Mouse (Mus musculus) adrenal gland, postnatal 4 days (tissue): ENCODE results near the gene Lcn2. TPM values are rescaled to one million over a fixed set of nuclear protein-coding genes. Genes with fewer than 3 reads are reported as not detected.
"Not testable (repeated sequence)": the region's sequence is repeated elsewhere in the genome, so short reads cannot be mapped to it uniquely, and the experiment has no call there.

Experiments used
- DNase-seq, 2 experiments: peaks; one replicate each; pipeline ENCODE4 v3.0.0; 2021 to 2022; ENCODE audit warnings: low spot score in 2 of 2, mixed read lengths in 2 of 2
- total RNA-seq, 2 experiments: library from RNA; stranded (reverse); gene quantifications; 2 replicates each; pipeline ENCODE4 v1.2.3; 2021

Lcn2 gene
- total RNA-seq, 2 experiments from 2014 or later = 11.5 to 33.6 TPM

- no peak for DNase-seq
These were observed 12.6 kb downstream of the Lcn2 start for GRCm38 (mm10) chr2:32375317-32375940.

DNA sequence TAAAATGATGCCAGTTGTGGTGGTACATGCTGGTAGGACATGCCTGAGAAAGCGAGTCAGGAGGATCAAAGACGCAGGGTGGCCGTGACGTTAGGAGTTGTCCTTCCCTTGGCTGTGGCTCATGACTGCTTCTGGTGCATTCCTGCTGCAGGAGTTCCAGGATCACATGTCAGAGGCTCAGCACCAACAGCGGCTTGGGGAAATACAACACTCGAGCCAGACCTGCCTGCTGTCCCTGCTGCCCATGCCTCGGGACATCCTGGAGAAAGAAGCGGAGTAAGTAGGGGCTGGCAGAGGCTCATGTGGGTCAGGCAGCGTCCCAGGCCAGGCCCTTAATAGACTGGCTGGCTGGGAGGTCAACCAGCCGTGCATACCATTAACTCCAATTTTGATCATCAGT is 13.9 kb downstream of the Lcn2 start:
- DNase-seq = no peak

GRCm38 (mm10) chr2:32367315-32367714 is 20.7 kb downstream of the Lcn2 start:
- no peak for DNase-seq

DNA sequence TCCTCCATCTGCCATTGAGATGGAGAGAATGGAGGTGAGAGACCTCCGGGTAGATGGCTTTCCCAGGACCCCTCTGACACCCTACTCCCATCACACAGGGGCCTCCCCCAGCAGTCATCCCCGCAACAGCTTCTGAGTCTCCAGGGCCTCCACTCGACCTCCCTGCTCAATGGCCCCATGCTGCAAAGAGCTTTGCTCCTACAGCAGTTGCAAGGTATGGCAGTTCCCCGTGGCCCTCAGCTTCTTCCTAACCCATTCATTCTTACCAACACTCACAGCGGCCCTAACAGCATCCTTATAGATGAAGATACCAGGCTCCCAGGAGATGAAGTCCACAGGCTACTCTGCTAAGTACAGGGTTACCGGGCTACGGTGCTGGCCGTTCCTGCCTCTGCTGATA is 23.9 kb downstream of the Lcn2 start:
- DNase-seq = no peak

DNA sequence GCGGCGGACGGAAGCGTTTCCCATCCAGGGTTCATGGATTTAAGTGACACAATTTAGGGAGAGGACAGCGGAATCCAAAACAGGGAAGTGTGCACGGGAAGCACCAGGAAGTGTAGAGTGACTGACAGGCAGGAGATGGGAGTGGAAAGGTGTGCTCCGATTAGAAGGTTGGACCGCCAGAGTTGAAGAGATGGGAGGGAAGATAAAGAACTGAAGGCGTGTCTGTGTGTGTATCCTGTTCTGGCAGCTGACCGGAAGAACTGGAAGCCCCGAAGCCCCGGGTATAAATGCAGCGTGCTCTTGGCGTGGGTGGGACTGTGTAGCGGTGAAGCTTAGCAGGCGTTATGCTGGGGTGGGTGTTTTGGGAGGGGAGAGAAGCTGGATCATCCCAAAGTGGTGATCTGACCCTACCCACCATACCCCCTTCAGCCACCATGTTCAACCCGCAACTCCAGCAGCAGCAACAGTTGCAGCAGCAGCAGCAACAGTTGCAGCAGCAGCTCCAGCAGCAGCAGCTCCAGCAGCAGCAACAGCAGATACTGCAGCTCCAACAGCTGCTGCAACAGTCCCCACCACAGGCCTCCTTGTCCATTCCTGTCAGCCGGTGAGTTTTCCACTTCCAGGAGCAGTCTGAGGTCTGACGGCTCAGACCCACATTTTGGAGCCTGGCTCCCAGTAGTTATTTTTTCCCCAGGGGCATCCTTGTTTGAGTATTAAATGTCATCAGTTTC is 24.5 kb downstream of the Lcn2 start:
- DNase-seq = no peak

- peak; percentile 84 to 91 for DNase-seq
These were observed 25.2 kb downstream of the Lcn2 start for GRCm38 (mm10) chr2:32362817-32363340.

- DNase-seq = not testable (repeated sequence)
These were observed 25.8 kb downstream of the Lcn2 start for GRCm38 (mm10) chr2:32362274-32362673.

GRCm38 (mm10) chr2:32361437-32361836 is 26.6 kb downstream of the Lcn2 start:
- peak in 1 of 2 experiments; percentile 50 for DNase-seq

- peak; percentile 46 to 47 for DNase-seq
These were observed 27.3 kb downstream of the Lcn2 start for GRCm38 (mm10) chr2:32360741-32361140.

- DNase-seq = no peak
These were observed 29.7 kb downstream of the Lcn2 start for GRCm38 (mm10) chr2:32358381-32358780.

- no peak for DNase-seq
These were observed 30.3 kb downstream of the Lcn2 start for GRCm38 (mm10) chr2:32357710-32358109.

GRCm38 (mm10) chr2:32356216-32356615 is 31.8 kb downstream of the Lcn2 start:
- no peak for DNase-seq

GRCm38 (mm10) chr2:32354336-32354895 is 33.6 kb downstream of the Lcn2 start:
- no peak for DNase-seq

- no peak for DNase-seq
These were observed 34.2 kb downstream of the Lcn2 start for GRCm38 (mm10) chr2:32353836-32354235.

DNA sequence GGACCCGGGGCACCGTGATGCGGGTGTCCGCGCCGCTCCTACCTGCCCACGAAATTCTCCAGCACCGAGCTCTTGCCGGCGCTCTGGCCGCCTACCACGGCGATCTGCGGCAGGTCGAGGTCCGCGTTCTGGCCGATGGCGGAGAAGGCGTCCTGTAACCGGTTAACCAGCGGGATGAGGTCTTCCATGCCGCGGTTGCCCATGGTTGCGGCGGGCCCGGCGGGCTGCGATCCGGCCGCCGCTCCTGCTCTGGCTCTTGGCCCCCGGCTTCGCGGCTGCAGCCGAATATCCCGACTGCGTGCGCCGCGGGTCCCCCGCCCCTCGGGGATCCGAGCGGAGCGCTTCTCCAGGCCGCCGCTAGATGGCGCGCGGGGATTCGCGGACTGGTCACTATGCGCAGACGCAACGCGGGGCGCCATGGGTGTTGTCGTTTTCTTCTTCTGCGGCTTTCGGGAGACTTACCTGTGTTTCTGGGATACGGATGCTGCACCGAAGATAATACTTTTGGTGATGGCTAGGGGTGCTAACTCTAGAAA is 35.0 kb downstream of the Lcn2 start, which contains the start of gene Dnm1:
Gene Dnm1, minus strand, starts transcription at position 332 of the 536 bp plus-strand sequence.
- DNase-seq = peak; percentile 83 to 87

GRCm38 (mm10) chr2:32352151-32353006 is 35.7 kb downstream of the Lcn2 start, which contains the start of gene Ciz1:
Gene Ciz1 (plus strand): TSS chr2:32352327.
- DNase-seq = no peak

DNA sequence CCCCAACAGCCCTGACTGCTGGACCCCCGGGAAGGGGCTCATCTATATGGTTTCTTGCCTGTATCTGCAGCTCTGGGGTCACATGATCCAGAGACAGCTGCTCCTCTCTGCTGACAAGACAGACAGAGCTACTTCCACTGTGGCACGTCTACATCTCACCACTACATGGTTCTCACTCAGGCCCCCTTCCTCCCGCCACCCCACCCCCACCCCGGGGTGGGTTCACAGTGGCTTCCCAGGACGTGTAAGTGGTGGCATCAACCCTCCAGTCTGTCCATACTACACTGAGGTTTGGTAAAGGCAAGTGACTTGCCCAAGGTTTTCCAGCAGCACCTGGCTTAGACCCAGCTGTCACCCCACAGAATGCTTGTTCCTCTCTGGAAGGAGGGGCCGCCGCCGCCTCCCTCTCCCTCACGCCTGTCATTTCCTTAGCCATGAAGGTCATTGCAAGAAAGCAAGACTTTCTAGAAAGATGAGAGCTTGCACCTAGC is 36.5 kb downstream of the Lcn2 start:
- no peak for DNase-seq

- no peak for DNase-seq
These were observed 37.5 kb downstream of the Lcn2 start for GRCm38 (mm10) chr2:32350471-32351051.

DNA sequence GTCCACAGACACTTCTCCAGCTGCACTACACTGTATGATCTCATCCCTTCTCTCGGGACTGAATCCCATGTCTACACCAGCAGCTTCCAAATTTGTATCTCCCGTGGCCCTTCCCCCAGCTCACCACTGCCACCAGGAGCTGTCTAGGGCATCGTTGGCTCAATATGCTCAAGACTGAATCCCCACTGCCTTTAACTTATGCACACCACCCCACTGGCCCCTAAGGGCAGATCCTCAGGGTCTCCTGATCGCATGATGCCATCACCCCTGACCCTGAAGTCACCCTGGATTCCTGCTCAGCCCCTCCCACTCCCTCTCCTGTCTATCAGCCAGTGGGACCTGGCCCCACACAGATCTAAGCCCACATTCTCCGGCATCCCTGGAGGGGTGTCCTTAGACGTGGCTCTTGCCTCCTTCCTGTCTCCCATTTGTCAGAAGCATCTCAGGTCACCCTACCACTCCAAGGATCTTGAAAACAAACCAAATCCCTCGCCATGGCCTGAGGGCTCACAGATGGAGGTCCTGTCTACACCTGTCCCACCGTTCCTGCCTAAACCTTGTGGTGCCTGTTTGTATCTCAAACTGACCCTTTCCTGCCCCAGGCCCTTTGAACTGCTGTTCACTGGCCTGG is 38.3 kb downstream of the Lcn2 start:
- no peak for DNase-seq

GRCm38 (mm10) chr2:32348311-32348710 is 39.7 kb downstream of the Lcn2 start:
- DNase-seq = no peak
